Mouse (Mus musculus) heart, embryonic 14.5 days (tissue): ENCODE measurements around the gene Ush2a. TPM values are rescaled to one million over a fixed set of nuclear protein-coding genes. Genes with fewer than 3 reads are reported as not detected.

Source experiments
- ATAC-seq: fragments of 200-750 bp; cut with Nextera tagmentation; 2 replicates; pipeline ENCODE4 v1.8.0; 2017; ENCODE audit warnings: low read depth, moderate TSS enrichment; ENCODE audit not compliant: insufficient number of reproducible peaks, insufficient read depth, low FRiP score
- H3K27ac ChIP-seq, 2 experiments: fragments of 200-500 bp in 1 of 2; fragments of 300-500 bp in 1 of 2; sonication (generic) in 1 of 2; replicated peaks in 1 of 2; 2 replicates each; pipeline ENCODE4 v1.5.1; 2012 to 2014; ENCODE audit warnings: low read depth in 2 of 2, low read length in 2 of 2, control low read depth in 1 of 2, mild to moderate bottlenecking in 1 of 2, mixed read lengths in 1 of 2; ENCODE audit not compliant: control insufficient read depth in 1 of 2, insufficient read depth in 1 of 2
- H3K27me3 ChIP-seq: fragments of 300-500 bp; sonication (generic); 2 replicates; pipeline ENCODE4 v1.6.1; 2014; ENCODE audit warnings: mild to moderate bottlenecking, low read length, control low read depth; ENCODE audit not compliant: control insufficient read depth, insufficient read depth
- H3K36me3 ChIP-seq: fragments of 300-500 bp; sonication (generic); 2 replicates; pipeline ENCODE4 v1.6.1; 2014; ENCODE audit warnings: mild to moderate bottlenecking, control low read depth, low read length, mixed read lengths; ENCODE audit not compliant: control insufficient read depth, insufficient read depth
- H3K4me1 ChIP-seq, 2 experiments: fragments of 200-500 bp in 1 of 2; fragments of 300-500 bp in 1 of 2; sonication (generic) in 1 of 2; 2 replicates each; pipeline ENCODE4 v1.6.1; 2012 to 2014; ENCODE audit warnings: low read length in 2 of 2, control low read depth in 1 of 2, mixed read lengths in 1 of 2; ENCODE audit not compliant: control insufficient read depth in 2 of 2, insufficient read depth in 2 of 2
- H3K4me2 ChIP-seq: fragments of 300-500 bp; sonication (generic); 2 replicates; pipeline ENCODE4 v1.6.1; 2014; ENCODE audit warnings: mild to moderate bottlenecking, low read length
- H3K4me3 ChIP-seq, 2 experiments: fragments of 200-500 bp in 1 of 2; fragments of 300-500 bp in 1 of 2; sonication (generic) in 1 of 2; 2 replicates each; pipeline ENCODE4 v1.5.1; 2012 to 2014; ENCODE audit warnings: low read length in 2 of 2, mild to moderate bottlenecking in 2 of 2, control low read depth in 1 of 2, low read depth in 1 of 2, moderate library complexity in 1 of 2; ENCODE audit not compliant: control insufficient read depth in 1 of 2, insufficient read depth in 1 of 2
- H3K9ac ChIP-seq: fragments of 300-500 bp; sonication (generic); 2 replicates; pipeline ENCODE4 v1.6.1; 2014; ENCODE audit warnings: mild to moderate bottlenecking, low read length
- H3K9me3 ChIP-seq: fragments of 300-500 bp; sonication (generic); 2 replicates; pipeline ENCODE4 v1.6.1; 2016; ENCODE audit warnings: low read length, control low read depth; ENCODE audit not compliant: control insufficient read depth
- WGBS: fragments of 180-500 bp; shearing (Covaris S2); extraction: QIAGEN DNeasy Blood & Tissue Kit; methylation state at CpG from one replicate; pipeline ENCODE4 v1.1.7; 2014; 5-methylcytosine and 5-hydroxymethylcytosine counted together
- polyA plus RNA-seq: library from polyadenylated mRNA; unstranded; fragments of >200 nt; fragmentation: Nextera tagmentation; extraction: Ambion mirVana; gene quantifications from 2 replicates; pipeline ENCODE4 v1.2.1, GENCODE M21; 2014

The Ush2a gene
- polyA plus RNA-seq, 1 experiment from 2014 or later: 0.08 TPM

DNA sequence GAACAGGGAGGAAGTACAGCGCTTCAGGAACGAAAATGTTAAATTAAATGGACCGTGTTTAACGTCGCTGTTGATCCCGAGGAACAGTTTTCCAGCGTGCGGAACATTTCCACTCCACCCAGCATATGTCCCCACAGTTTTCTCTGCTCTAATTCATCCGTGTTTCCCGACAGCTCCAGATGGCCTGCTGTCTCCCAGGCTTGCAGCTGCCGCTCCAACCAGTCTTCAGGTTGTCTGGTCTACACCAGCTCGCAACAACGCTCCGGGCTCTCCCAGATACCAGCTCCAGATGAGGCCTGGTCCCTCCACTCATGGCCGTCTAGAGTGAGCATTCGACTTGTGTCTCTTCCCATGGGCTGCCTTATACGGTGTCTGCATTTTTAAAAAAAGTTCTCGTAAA is 452.3 kb downstream of the Ush2a start:
- H3K27ac ChIP-seq: no peak overlapping the region
- H3K27me3 ChIP-seq: no peaks in the 10 kb centered on the region
- no peak overlapping the region for H3K4me2 ChIP-seq
- ATAC-seq: no peak
- no peak overlapping the region for H3K9ac ChIP-seq
- no peak overlapping the region for H3K4me3 ChIP-seq
- 85% methylated on average over 18 of the region's 18 CpGs for WGBS
- no peaks in the 10 kb centered on the region; a peak in 1 of 4 replicates for H3K4me1 ChIP-seq
- no peaks in the 10 kb centered on the region for H3K9me3 ChIP-seq
- H3K36me3 ChIP-seq: no peaks in the 10 kb centered on the region

DNA sequence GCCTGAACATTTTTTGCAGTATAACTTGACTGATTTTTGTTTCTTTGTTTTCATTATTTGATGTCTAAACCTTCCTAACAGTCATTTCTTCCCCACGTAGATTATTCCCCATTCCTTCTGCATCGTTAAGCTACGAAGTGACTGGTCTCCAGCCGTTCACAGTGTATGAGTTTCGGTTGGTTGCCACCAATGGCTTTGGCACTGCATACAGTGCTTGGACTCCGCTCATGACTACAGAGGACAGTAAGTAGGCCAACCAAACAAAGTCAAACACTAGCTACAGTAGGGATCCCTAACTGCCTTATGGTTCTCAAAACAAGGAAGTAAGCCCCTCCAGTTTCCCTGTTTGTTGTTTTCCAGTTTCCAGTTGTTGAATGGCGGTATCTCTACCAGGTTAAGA is 453.1 kb downstream of the Ush2a start:
- 89% methylated on average over 7 of the region's 7 CpGs for WGBS
- H3K27ac ChIP-seq: no peak overlapping the region
- no peak overlapping the region for H3K4me2 ChIP-seq
- no peak for ATAC-seq
- no peaks in the 10 kb centered on the region for H3K9me3 ChIP-seq
- H3K4me1 ChIP-seq: no peaks in the 10 kb centered on the region; a peak in 1 of 4 replicates
- no peaks in the 10 kb centered on the region for H3K36me3 ChIP-seq
- H3K9ac ChIP-seq: no peak overlapping the region
- no peak overlapping the region for H3K4me3 ChIP-seq
- H3K27me3 ChIP-seq: no peaks in the 10 kb centered on the region

DNA sequence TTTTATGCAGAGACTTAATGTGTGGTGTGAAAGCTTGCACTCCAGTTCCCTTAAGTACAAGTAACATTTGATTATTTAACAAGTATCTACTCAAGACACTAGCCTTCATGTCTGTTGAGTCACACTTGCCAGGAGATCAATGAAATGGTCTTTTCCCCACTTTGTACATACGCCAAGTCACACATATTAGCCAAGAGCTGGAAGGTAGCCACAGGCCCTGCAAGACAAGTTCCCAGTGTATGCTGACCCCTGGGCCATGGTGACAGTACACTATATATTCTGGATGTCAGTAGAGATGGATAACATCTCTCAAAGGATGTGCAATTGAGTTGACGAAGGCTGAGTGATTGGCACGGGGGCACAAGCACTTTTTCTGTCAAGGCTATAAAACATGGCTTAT is 455.1 kb downstream of the Ush2a start:
- H3K36me3 ChIP-seq: no peaks in the 10 kb centered on the region
- WGBS: 53% methylated on average over 3 of the region's 3 CpGs
- no peak for ATAC-seq

DNA sequence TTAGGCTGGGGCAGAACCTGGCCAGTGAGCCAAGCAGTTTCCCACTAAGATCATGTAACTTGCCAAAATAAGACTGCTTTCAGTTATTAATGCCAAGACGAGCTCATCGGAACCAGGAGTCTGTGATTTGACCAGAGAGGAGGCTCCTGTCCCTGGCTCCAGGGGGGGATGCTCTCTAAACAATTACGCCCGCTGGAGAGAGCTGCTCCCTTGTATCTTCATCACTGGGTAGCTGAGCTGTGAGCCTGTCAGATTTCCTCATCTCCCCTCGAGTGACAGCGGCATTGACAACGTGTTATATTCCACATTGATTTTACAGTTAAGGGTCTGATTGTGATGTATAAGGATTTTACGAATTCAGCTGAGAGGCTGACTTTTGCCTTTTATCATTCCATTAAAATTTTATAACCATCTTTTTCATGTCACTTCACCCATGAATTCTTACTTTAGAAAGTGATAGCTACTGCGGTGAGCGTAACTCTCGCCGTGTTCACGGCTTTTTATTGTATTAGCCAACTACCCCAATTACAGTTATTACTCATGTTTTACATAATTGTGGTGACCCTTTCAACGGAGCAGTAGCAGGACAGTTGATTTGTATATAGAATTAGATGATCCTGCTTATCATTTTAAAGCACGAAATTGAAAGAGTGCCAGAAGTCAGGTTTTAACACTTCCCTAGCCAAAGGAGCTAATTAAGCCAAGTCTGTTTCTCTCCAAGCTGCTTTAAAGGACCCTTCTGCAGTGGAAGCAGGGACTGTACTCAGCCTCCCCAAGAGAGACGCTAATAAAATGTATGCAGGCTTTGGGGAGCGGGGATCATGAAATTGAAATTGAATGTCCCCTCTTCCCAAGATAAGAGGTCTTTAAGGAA is 463.5 kb downstream of the Ush2a start:
- Histone ChIP-seq H3K9ac (no peak overlapping the region), H3K4me1 (no peaks in the 10 kb centered on the region), H3K4me2 (no peak overlapping the region), H3K9me3 (no peaks in the 10 kb centered on the region), H3K4me3 (no peak overlapping the region), H3K27ac (no peak overlapping the region), H3K27me3 (no peaks in the 10 kb centered on the region), H3K36me3 (no peaks in the 10 kb centered on the region)
- ATAC-seq: no peak
- WGBS: 66% methylated on average over 17 of the region's 17 CpGs

More for the DNA sequence above, 455.1 kb downstream of the Ush2a start:
- Histone ChIP-seq H3K9me3 (no peaks in the 10 kb centered on the region), H3K4me1 (no peaks in the 10 kb centered on the region; a peak in 1 of 4 replicates), H3K27me3 (no peaks in the 10 kb centered on the region), H3K27ac (no peak overlapping the region), H3K4me2 (no peak overlapping the region), H3K4me3 (no peak overlapping the region), H3K9ac (no peak overlapping the region)

DNA sequence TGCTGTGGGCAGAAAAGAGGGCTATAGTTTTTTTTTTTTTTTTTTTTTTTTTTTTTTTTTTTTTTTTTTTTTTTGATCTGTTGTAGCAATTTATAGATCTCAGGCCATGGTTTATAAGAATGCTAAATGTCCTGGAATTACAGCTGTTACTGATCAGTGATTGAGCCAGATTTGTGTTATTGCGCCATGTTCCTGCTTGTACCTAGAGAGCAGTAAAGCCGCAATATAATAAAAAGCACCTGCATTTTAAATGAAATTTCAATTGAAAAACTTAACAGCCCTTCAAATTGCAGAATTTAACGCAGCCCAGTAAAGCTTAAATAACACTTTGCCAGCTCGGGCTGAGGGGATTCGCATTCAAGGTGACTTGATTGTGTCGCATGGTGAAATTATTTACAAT is 465.1 kb downstream of the Ush2a start:
- no peaks in the 10 kb centered on the region for H3K36me3 ChIP-seq
- no peak overlapping the region for H3K9ac ChIP-seq
- H3K27ac ChIP-seq: no peak overlapping the region
- H3K9me3 ChIP-seq: no peaks in the 10 kb centered on the region
- H3K27me3 ChIP-seq: no peaks in the 10 kb centered on the region
- H3K4me1 ChIP-seq: no peaks in the 10 kb centered on the region
- H3K4me3 ChIP-seq: no peak overlapping the region
- WGBS: 86% methylated on average over 6 of the region's 6 CpGs
- no peak for ATAC-seq
- no peak overlapping the region for H3K4me2 ChIP-seq

DNA sequence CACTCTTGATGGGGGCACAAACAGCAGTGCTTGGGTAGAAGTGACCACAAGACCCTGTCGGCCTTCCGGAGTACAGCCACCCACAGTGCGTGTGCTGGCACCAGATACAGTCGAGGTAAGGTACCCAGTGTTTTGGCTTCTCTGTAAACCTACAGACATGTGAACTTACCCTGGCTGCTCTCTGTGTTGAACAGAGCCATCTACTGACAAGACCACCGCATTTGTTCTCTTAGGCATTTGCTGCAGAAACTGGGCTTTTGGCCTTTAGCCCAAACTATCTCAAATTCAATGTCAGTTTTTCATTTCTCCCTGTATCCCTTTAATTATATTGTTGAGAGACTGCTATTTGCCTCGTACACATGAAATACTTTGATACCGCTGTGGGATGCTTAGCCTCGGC is 466.8 kb downstream of the Ush2a start:
- WGBS: 79% methylated on average over 8 of the region's 8 CpGs
- no peaks in the 10 kb centered on the region for H3K27me3 ChIP-seq
- no peak overlapping the region for H3K27ac ChIP-seq
- no peak overlapping the region for H3K4me3 ChIP-seq
- no peaks in the 10 kb centered on the region for H3K4me1 ChIP-seq
- H3K4me2 ChIP-seq: no peak overlapping the region
- no peaks in the 10 kb centered on the region for H3K9me3 ChIP-seq
- H3K36me3 ChIP-seq: no peaks in the 10 kb centered on the region
- ATAC-seq: no peak
- H3K9ac ChIP-seq: no peak overlapping the region

DNA sequence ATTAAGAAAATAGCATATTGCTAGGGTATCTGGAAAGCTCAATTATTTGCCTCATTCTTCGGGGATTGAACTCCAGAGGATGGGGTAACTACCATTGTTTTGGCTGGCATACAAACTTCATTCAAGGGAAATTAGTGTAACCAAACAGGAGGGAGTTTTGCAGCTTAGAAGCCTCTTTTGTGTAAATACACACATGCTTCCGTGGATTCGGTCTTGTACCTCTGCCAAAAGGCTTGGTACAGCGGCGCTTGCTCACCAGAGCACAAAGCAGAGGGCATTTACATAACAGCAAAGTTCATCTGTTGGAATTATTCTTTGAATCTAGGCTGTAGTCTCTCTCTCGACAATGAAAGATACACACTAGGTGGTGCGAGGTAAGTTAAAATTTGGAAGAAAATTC is 467.4 kb downstream of the Ush2a start:
- H3K4me2 ChIP-seq: no peak overlapping the region
- H3K9ac ChIP-seq: no peak overlapping the region
- H3K27me3 ChIP-seq: no peaks in the 10 kb centered on the region
- no peaks in the 10 kb centered on the region for H3K36me3 ChIP-seq
- no peaks in the 10 kb centered on the region for H3K4me1 ChIP-seq
- WGBS: 77% methylated on average over 7 of the region's 7 CpGs
- H3K27ac ChIP-seq: no peak overlapping the region
- ATAC-seq: no peak
- H3K4me3 ChIP-seq: no peak overlapping the region
- H3K9me3 ChIP-seq: no peaks in the 10 kb centered on the region
